Mouse (Mus musculus) right cerebral cortex, postnatal 25 days (tissue): ENCODE measurements around the gene Fbp1.
"Not testable (repeated sequence)": the region's sequence is repeated elsewhere in the genome, so short reads cannot be mapped to it uniquely, and the experiment has no call there.

ENCODE experiments used
- DNase-seq: peaks from one replicate; pipeline ENCODE4 v3.0.0; 2022

Gene Fbp1

GRCm38 (mm10) chr13:62815705-62816104 is 72.4 kb downstream of the Fbp1 start:
- not testable (repeated sequence) for DNase-seq
